23 mouse cellular contexts compared by ENCODE assay signal in genomic region chr10:13424508-13424907, GRCm38 (mm10). TPM values are rescaled to one million over a fixed set of nuclear protein-coding genes. Genes with fewer than 3 reads are reported as not detected.
A peak's percentile ranks its signal among the peaks of the same experiment; 100 is the strongest.
DNase-seq lines count a peak whose midpoint lies in the region; ATAC-seq and TF ChIP-seq lines count a peak whose summit lies in the region.
"Had no signal": no experiment of that assay in that cellular context is flagged by ENCODE, and none has a peak within 500 bp of the region (broad histone marks: within the 10 kb centered on the region; RNA-seq: fewer than 3 reads in every experiment).

No protein-coding gene starts in this region.

- no peak overlapping the region for H3K9ac ChIP-seq in forebrain, embryonic 11.5 days (ENCODE audit: low read length)
- no peak overlapping the region; the same call in 1 of the 2 replicates for H3K9ac ChIP-seq in stomach, postnatal 0 days (ENCODE audit: low read length)
- H3K9ac ChIP-seq: forebrain, embryonic 12.5 days; forebrain, embryonic 15.5 days; hindbrain, embryonic 12.5 days; hindbrain, embryonic 15.5 days had no signal

- DNase-seq in forebrain, embryonic 10.5 days (ENCODE audit: extremely low spot score, low spot score), result no peak
- no peak for DNase-seq in forebrain, embryonic 11.5 days (ENCODE audit: low spot score)
- DNase-seq in testis, postnatal 14 days (ENCODE audit: low spot score), result no peak
- no peak for DNase-seq in stomach, postnatal 0 days (ENCODE audit: low spot score)
- no peak for DNase-seq in embryonic facial prominence, embryonic 10.5 days (ENCODE audit: low spot score)
- no peak for DNase-seq in cerebellum, adult 11-12 months
- DNase-seq: adrenal gland, adult 8-10 months; adrenal gland, postnatal 25 days; cerebellum, adult 18-20 months; cerebellum, adult 9-10 months; cerebellum, postnatal 36 days; embryo, embryonic 11 days; heart, adult 2 months; kidney, adult 18-20 months had no signal

- TF ChIP-seq POLR2A in testis, adult 2 months (IDR thresholded peaks at IDR 0.05; ENCODE audit: control insufficient read depth, low read depth, low read length), result no peak

- no peak overlapping the region for H3K4me2 ChIP-seq in forebrain, embryonic 11.5 days (ENCODE audit: low read depth, low read length, severe bottlenecking)
- no peak overlapping the region for H3K4me2 ChIP-seq in stomach, postnatal 0 days (replicated peaks; ENCODE audit: low read depth)
- H3K4me2 ChIP-seq: forebrain, embryonic 12.5 days; forebrain, embryonic 15.5 days; heart, embryonic 11.5 days; hindbrain, embryonic 12.5 days; hindbrain, embryonic 15.5 days had no signal

- peak overlapping the region; percentile 48; the same call in 1 of the 2 replicates for H3K27ac ChIP-seq in forebrain, embryonic 10.5 days
- H3K27ac ChIP-seq in forebrain, embryonic 11.5 days (ENCODE audit: low read depth, low read length), result no peak overlapping the region
- H3K27ac ChIP-seq in testis, adult 2 months (ENCODE audit: control insufficient read depth, insufficient read depth, low read depth, low read length), result no peak overlapping the region
- H3K27ac ChIP-seq in stomach, postnatal 0 days (replicated peaks), result no peak overlapping the region; the same call in 1 of the 2 replicates
- H3K27ac ChIP-seq in embryonic facial prominence, embryonic 10.5 days (replicated peaks), result no peak overlapping the region
- H3K27ac ChIP-seq: forebrain, embryonic 12.5 days; forebrain, embryonic 15.5 days; heart, adult 2 months; hindbrain, embryonic 12.5 days; hindbrain, embryonic 15.5 days had no signal

- 0 out of 2 replicates have a peak, but pooled peaks cover 3% of the 10 kb centered on the region for H3K27me3 ChIP-seq in forebrain, embryonic 10.5 days (ENCODE audit: poor library complexity, severe bottlenecking)
- H3K27me3 ChIP-seq in forebrain, embryonic 11.5 days (ENCODE audit: control insufficient read depth, insufficient read depth, low read length), result no peaks in the 10 kb centered on the region
- no peaks in the 10 kb centered on the region for H3K27me3 ChIP-seq in testis, adult 2 months (ENCODE audit: control insufficient read depth, insufficient read depth, low read length)
- no peaks in the 10 kb centered on the region for H3K27me3 ChIP-seq in stomach, postnatal 0 days (ENCODE audit: control insufficient read depth, insufficient read depth, low read length)
- no peaks in the 10 kb centered on the region for H3K27me3 ChIP-seq in embryonic facial prominence, embryonic 10.5 days (replicated peaks; ENCODE audit: low read depth, poor library complexity, severe bottlenecking)
- H3K27me3 ChIP-seq: forebrain, embryonic 15.5 days; hindbrain, embryonic 12.5 days; hindbrain, embryonic 15.5 days had no signal

- ATAC-seq in forebrain, embryonic 11.5 days (replicated peaks; ENCODE audit: low FRiP score), result no peak
- ATAC-seq in activated CD4-positive, CD25-positive, alpha-beta regulatory T cell, adult 4 months, result peak; percentile 59
- ATAC-seq in stomach, postnatal 0 days (ENCODE audit: low FRiP score, low TSS enrichment), result peak; percentile 53; the same call in 1 of the 2 replicates
- ATAC-seq: forebrain, embryonic 15.5 days; intestine, embryonic 16.5 days had no signal

- no peaks in the 10 kb centered on the region for H3K36me3 ChIP-seq in forebrain, embryonic 10.5 days (replicated peaks)
- no peaks in the 10 kb centered on the region for H3K36me3 ChIP-seq in forebrain, embryonic 11.5 days (ENCODE audit: control insufficient read depth, insufficient read depth, low read length)
- H3K36me3 ChIP-seq in testis, adult 2 months (ENCODE audit: control insufficient read depth, insufficient read depth, low read length), result no peaks in the 10 kb centered on the region
- no peaks in the 10 kb centered on the region for H3K36me3 ChIP-seq in stomach, postnatal 0 days (ENCODE audit: control insufficient read depth, insufficient read depth, low read length)
- H3K36me3 ChIP-seq in embryonic facial prominence, embryonic 10.5 days (replicated peaks), result no peaks in the 10 kb centered on the region
- H3K36me3 ChIP-seq: forebrain, embryonic 12.5 days; forebrain, embryonic 15.5 days; G1E; hindbrain, embryonic 12.5 days; hindbrain, embryonic 15.5 days had no signal

- H3K4me3 ChIP-seq in forebrain, embryonic 10.5 days, result no peak overlapping the region
- H3K4me3 ChIP-seq in forebrain, embryonic 11.5 days (ENCODE audit: low read depth, low read length), result no peak overlapping the region
- peak overlapping the region; percentile 25 for H3K4me3 ChIP-seq in testis, adult 2 months (ENCODE audit: control insufficient read depth, low read depth, low read length)
- no peak overlapping the region for H3K4me3 ChIP-seq in stomach, postnatal 0 days (ENCODE audit: low read depth, low read length)
- H3K4me3 ChIP-seq in embryonic facial prominence, embryonic 10.5 days, result no peak overlapping the region
- H3K4me3 ChIP-seq: forebrain, embryonic 12.5 days; forebrain, embryonic 15.5 days; heart, adult 2 months; hindbrain, embryonic 12.5 days; hindbrain, embryonic 15.5 days had no signal

- WGBS in forebrain, embryonic 10.5 days, result 91% methylated on average over 17 of the region's 17 CpGs
- 90% methylated on average over 17 of the region's 17 CpGs for WGBS in forebrain, embryonic 11.5 days
- 64% methylated on average over 17 of the region's 17 CpGs for whole genome bisulfite sequencing in stomach, postnatal 0 days
- 90% methylated on average over 17 of the region's 17 CpGs for WGBS in embryonic facial prominence, embryonic 10.5 days

- TF ChIP-seq CTCF in testis, adult 2 months (IDR thresholded peaks at IDR 0.05; ENCODE audit: control insufficient read depth, insufficient read depth, insufficient replicate concordance, low read depth, low read length), result no peak
- TF ChIP-seq CTCF in stomach, postnatal 0 days (IDR thresholded peaks at IDR 0.05; ENCODE audit: low read depth), result no peak

- no peak for TF ChIP-seq EP300 in stomach, postnatal 0 days (optimal IDR thresholded peaks at IDR 0.05)

- H3K9me3 ChIP-seq in forebrain, embryonic 10.5 days, result no peaks in the 10 kb centered on the region
- no peaks in the 10 kb centered on the region for H3K9me3 ChIP-seq in forebrain, embryonic 11.5 days (ENCODE audit: control insufficient read depth, low read length)
- H3K9me3 ChIP-seq in stomach, postnatal 0 days (ENCODE audit: control insufficient read depth, low read length), result no peaks in the 10 kb centered on the region
- H3K9me3 ChIP-seq in embryonic facial prominence, embryonic 10.5 days, result no peaks in the 10 kb centered on the region
- H3K9me3 ChIP-seq: forebrain, embryonic 12.5 days; forebrain, embryonic 15.5 days; G1E; hindbrain, embryonic 12.5 days; hindbrain, embryonic 15.5 days had no signal

- H3K4me1 ChIP-seq in forebrain, embryonic 10.5 days, result peaks cover 28% of the 10 kb centered on the region
- H3K4me1 ChIP-seq in forebrain, embryonic 11.5 days (replicated peaks; ENCODE audit: control insufficient read depth, insufficient read depth, low read length), result peaks cover 7% of the 10 kb centered on the region; the same call in 1 of the 2 replicates
- H3K4me1 ChIP-seq in testis, adult 2 months (ENCODE audit: control insufficient read depth, insufficient read depth, low read length), result peaks cover 6% of the 10 kb centered on the region
- no peaks in the 10 kb centered on the region for H3K4me1 ChIP-seq in stomach, postnatal 0 days (replicated peaks; ENCODE audit: control insufficient read depth, insufficient read depth)
- peaks cover 4% of the 10 kb centered on the region for H3K4me1 ChIP-seq in embryonic facial prominence, embryonic 10.5 days
- H3K4me1 ChIP-seq: hindbrain, embryonic 12.5 days had no signal

RNA-seq across cellular contexts. Expression of gene Phactr2, which starts 49.7 kb away (rescaled TPM):
- 13.4 and 14.2 TPM in 2 replicates for polyA plus RNA-seq in forebrain, embryonic 10.5 days (2016; fragmentation: Nextera tagmentation; extraction: Ambion mirVana)
- 16.7 and 17.7 TPM in 2 replicates for polyA plus RNA-seq in forebrain, embryonic 11.5 days (2014; fragmentation: Nextera tagmentation; extraction: Ambion mirVana)
- polyA plus RNA-seq in testis, adult 2 months (2012; rRNA removed), result 3.2 and 3.5 TPM in 2 replicates
- 1 to 10 TPM; 1.7 to 3.1 TPM for polyA plus RNA-seq in activated CD4-positive, CD25-positive, alpha-beta regulatory T cell, adult 4 months (2017; shearing (Covaris generic))
- 16.8 and 19.6 TPM in 2 replicates for polyA plus RNA-seq in stomach, postnatal 0 days (2015; fragmentation: Nextera tagmentation; extraction: Ambion mirVana)
- polyA plus RNA-seq in embryonic facial prominence, embryonic 10.5 days (2016; fragmentation: Nextera tagmentation; extraction: Ambion mirVana), result 16.8 and 18.3 TPM in 2 replicates
- polyA plus RNA-seq: G1E had no signal
